Mouse (Mus musculus) spleen, adult 2 months (tissue): ENCODE data around the gene Wdr83. TPM values are rescaled to one million over a fixed set of nuclear protein-coding genes. Genes with fewer than 3 reads are reported as not detected.

ENCODE experiments used
- DNase-seq, 2 experiments: peaks; one replicate each; pipeline versions ENCODE4 v3.0.0 to v3.0.0-alpha.2; 2012 to 2021; ENCODE audit warnings: low spot score in 2 of 2, low read depth in 1 of 2
- H3K27ac ChIP-seq: fragments of 200-500 bp; 2 replicates; pipeline ENCODE4 v1.5.1; 2012; ENCODE audit warnings: low read length, inconsistent platforms; ENCODE audit not compliant: insufficient read depth
- H3K27me3 ChIP-seq: fragments of 200-500 bp; 2 replicates; pipeline ENCODE4 v1.6.1; 2012; ENCODE audit warnings: mild to moderate bottlenecking, moderate library complexity, low read length, inconsistent platforms; ENCODE audit not compliant: control insufficient read depth, insufficient read depth
- H3K36me3 ChIP-seq: fragments of 200-500 bp; 2 replicates; pipeline ENCODE4 v1.6.1; 2012; ENCODE audit warnings: mild to moderate bottlenecking, low read length, inconsistent platforms; ENCODE audit not compliant: control insufficient read depth, insufficient read depth
- H3K4me1 ChIP-seq: fragments of 200-500 bp; 2 replicates; pipeline ENCODE4 v1.6.1; 2011; ENCODE audit warnings: inconsistent platforms; ENCODE audit not compliant: control insufficient read depth, insufficient read depth, insufficient read length
- H3K4me3 ChIP-seq: fragments of 200-500 bp; 2 replicates; pipeline ENCODE4 v1.5.1; 2011; ENCODE audit warnings: mild to moderate bottlenecking, inconsistent platforms; ENCODE audit not compliant: insufficient read depth, insufficient read length; ENCODE audit errors: extremely low read depth
- CTCF ChIP-seq: fragments of 200-500 bp; IDR thresholded peaks from 2 replicates; pipeline ENCODE4 v1.5.1; 2011; ENCODE audit warnings: mild to moderate bottlenecking, inconsistent platforms; ENCODE audit not compliant: insufficient read depth, insufficient read length, insufficient replicate concordance; ENCODE audit errors: extremely low read depth
- POLR2A ChIP-seq: fragments of 200-500 bp; IDR thresholded peaks from 2 replicates; pipeline ENCODE4 v1.6.1; 2011; ENCODE audit warnings: low read depth, low read length, inconsistent platforms
- WGBS: fragments of 180-500 bp; shearing (Covaris S2); methylation state at CpG from one replicate; pipeline ENCODE4 v1.1.7; 2018; 5-methylcytosine and 5-hydroxymethylcytosine counted together
- polyA plus RNA-seq: library from polyadenylated mRNA; depleted of rRNA; stranded (reverse); fragments of >200 nt; gene quantifications from 2 replicates; pipeline ENCODE4 v1.2.3, GENCODE M21; 2012

Gene Wdr83
- polyA plus RNA-seq, 1 experiment, result 20.6 TPM

DNA sequence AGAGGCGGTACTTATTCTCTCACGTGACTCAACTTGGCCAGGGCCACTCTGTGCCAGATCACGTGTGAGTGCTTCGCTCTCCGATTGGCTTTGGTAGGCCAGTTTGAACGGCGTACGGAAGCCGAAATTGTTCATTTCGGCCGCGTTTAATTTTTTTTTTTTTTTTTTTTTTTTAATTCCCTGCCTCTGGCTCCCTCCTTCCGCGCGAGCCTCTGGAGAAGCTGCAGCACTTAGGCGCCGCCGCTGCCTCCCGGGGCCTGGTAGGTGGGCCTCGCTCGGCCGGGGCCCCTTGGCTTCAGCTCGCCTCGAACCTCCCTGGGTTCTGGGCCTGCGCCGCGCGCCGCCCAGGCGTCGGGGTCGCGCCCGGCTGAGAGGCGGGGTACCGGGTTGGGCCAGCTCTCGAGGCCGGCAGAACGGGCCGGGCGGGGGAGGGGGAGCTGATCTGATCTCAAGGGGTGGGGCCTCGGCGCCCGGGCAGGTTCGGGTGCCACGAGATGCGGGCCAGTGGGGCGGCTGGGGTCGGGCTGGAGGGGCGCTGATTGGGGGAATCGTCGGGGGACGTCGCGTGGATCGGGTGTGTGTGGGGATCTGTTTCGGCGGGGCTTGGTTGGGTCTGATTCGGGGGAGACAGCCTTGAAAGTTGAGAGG, 44.3 kb downstream of the Wdr83 start, which contains the start of gene Tnpo2:
TSS of gene Tnpo2 (plus strand) at position 198 of the 648 bp plus-strand sequence.
- Histone ChIP-seq H3K4me3 (peak within 1 kb of the TSS; percentile 88), H3K36me3 (peaks cover 11% of the 10 kb centered on the region), H3K4me1 (peaks cover 8% of the 10 kb centered on the region; the same call in 1 of the 2 replicates), H3K27me3 (no peaks in the 10 kb centered on the region), H3K27ac (peak within 1 kb of the TSS; percentile 92)
- WGBS, result under 1% methylated on average over 57 of the region's 59 CpGs
- TF ChIP-seq POLR2A, result no peak
- TF ChIP-seq CTCF, result no peak
- DNase-seq, result peak; percentile 87 to 93

DNA sequence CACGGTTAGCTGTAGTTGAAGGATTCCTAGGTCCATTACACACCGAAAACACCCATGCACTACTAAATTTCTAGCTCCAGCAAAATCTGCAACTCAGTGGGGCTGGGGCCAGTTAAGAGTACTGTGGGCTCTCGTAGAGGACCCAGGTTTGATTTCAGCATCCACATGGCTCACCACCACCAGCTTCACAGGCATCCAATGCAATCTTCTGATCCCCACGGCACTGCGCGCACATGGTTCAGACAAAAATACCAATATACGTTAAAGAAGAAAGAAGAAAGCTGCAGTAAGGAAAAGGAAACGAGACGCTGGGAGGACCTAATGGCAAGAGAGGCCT, 44.8 kb downstream of the Wdr83 start:
- TF ChIP-seq CTCF (no peak), POLR2A (no peak; the same call in 1 of the 2 replicates)
- peak overlapping the region; percentile 82 for H3K27ac ChIP-seq
- H3K36me3 ChIP-seq, result peaks cover 13% of the 10 kb centered on the region
- no peaks in the 10 kb centered on the region for H3K27me3 ChIP-seq
- peaks cover 8% of the 10 kb centered on the region; the same call in 1 of the 2 replicates for H3K4me1 ChIP-seq
- no peak for DNase-seq
- WGBS, result under 1% methylated on average over 9 of the region's 9 CpGs
- H3K4me3 ChIP-seq, result peak overlapping the region; percentile 78

DNA sequence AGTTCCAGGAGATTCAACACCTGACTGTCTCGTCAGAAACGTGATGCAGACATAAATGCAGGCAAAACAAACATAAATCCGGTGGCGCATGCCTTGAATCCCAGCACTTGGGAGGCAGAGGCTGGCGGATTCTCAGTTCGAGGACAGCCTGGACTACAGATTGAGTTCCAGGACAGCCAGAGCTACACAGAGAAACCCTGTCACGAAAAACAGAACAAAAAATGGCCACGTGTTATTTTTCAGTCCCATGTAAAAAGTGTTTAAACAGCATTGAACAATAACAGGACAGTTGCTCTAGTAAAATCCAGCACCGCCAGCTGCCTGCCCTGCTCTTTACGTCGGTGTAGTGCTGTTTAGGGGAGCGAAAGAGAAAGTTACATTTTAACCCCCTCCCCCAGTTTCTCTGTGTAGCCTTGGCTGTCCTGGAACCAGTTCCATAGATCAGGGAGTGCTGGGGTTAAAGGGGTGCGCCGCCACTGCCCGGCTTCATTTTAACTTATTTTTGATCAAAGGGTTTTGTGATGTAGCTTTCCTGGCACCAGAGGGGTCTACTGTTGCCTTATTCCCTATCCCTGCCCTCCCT, 45.3 kb downstream of the Wdr83 start:
- H3K27me3 ChIP-seq, result no peaks in the 10 kb centered on the region
- H3K27ac ChIP-seq, result peak overlapping the region; percentile 30
- 1% methylated on average over 15 of the region's 15 CpGs for WGBS
- DNase-seq, result no peak
- H3K36me3 ChIP-seq, result peaks cover 11% of the 10 kb centered on the region
- TF ChIP-seq POLR2A (no peak), CTCF (no peak)
- peaks cover 8% of the 10 kb centered on the region; the same call in 1 of the 2 replicates for H3K4me1 ChIP-seq
- peak overlapping the region; percentile 78 for H3K4me3 ChIP-seq

DNA sequence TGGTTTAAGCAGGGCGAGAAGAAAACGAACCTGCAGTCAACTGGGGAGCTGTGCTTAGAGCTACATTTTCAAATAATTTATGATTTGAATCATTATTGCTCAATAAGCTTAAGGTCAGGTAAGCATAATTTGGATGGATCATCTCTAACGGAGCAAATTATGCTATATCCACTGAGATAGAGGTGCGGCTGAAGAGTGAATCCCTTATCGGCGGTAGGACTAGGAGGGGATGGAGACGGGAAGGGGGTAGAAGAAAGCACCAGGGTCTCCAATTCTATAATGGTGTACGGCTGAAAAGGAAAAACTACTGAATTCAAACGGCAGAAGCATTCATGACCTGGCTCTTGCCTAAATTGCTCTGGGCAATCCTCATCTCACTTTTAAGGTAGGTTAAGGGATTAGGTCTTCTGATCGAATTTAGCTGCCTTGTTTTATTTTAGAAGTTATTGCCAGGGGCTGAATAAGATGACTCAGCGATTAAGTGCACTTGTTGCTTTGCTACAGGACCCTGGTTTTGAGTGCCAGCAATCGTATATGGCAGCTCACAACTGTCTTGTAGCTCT, 45.9 kb downstream of the Wdr83 start:
- H3K4me1 ChIP-seq, result peaks cover 8% of the 10 kb centered on the region; the same call in 1 of the 2 replicates
- DNase-seq, result no peak
- H3K27ac ChIP-seq, result peak overlapping the region; percentile 30; the same call in 1 of the 2 replicates

DNA sequence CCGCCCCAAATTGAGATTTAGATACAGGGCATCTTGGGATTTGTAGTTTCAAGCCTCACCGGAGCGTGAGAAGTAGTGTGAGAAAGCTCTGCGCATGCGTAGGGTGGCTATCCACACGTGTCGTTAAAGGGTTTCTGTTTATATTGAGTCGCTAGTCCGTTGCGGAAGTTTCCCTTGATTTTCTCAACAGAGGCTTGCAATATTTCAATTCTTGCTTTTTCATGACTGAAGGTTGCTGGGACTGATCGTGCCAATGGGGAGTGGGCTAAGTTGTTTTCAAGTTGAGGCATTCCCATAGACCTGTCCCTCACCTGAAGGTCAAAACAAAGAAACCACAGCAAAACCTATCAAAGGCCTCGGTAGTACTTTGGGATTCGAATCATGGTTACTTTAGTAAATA, 46.3 kb downstream of the Wdr83 start:
- under 1% methylated on average over 13 of the region's 13 CpGs for WGBS
- no peaks in the 10 kb centered on the region for H3K27me3 ChIP-seq
- TF ChIP-seq CTCF (no peak), POLR2A (no peak)
- peak; percentile 80 to 81 for DNase-seq
- peak overlapping the region; percentile 55 for H3K4me3 ChIP-seq
- peak overlapping the region; percentile 69 for H3K27ac ChIP-seq
- peaks cover 13% of the 10 kb centered on the region for H3K36me3 ChIP-seq
- H3K4me1 ChIP-seq, result peaks cover 8% of the 10 kb centered on the region; the same call in 1 of the 2 replicates

More for the DNA sequence above, 45.9 kb downstream of the Wdr83 start:
- H3K4me3 ChIP-seq, result peak overlapping the region; percentile 78
- H3K36me3 ChIP-seq, result peaks cover 10% of the 10 kb centered on the region
- WGBS, result 3% methylated on average over 12 of the region's 12 CpGs
- TF ChIP-seq CTCF, result no peak
- no peak for TF ChIP-seq POLR2A
- no peaks in the 10 kb centered on the region for H3K27me3 ChIP-seq

DNA sequence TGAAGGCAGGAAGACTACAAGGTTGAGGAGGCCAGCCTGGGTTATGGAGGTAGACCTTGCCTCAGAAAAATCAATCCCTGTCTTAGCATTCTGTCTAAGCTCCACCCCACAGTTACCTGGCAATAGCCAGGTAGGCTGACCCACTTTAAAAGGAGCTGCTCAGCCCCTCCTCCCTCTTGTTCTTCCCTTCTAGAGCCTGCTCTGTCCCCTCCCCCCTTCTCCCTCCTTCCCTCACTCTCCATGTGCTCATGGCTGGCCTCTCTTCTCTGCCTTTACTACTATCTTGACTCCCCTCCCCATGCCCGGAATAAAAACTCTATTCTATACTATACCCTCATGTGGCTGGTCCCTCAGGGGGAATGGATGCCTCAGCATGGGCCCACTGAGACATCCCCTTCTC, 47.2 kb downstream of the Wdr83 start:
- Histone ChIP-seq H3K36me3 (peaks cover 18% of the 10 kb centered on the region), H3K4me3 (no peak overlapping the region), H3K4me1 (peaks cover 9% of the 10 kb centered on the region; the same call in 1 of the 2 replicates), H3K27me3 (no peaks in the 10 kb centered on the region), H3K27ac (no peak overlapping the region)
- no peak for TF ChIP-seq POLR2A
- no peak for TF ChIP-seq CTCF
- DNase-seq, result no peak
- 81% methylated on average over 1 of the region's 1 CpGs for WGBS
